Mouse (Mus musculus) erythroblast, embryonic 14.5 days (primary cell): ENCODE results near the gene Gm26657.

Source experiments
- GATA1 ChIP-seq: IDR thresholded peaks from 2 replicates; pipeline ENCODE4 v1.6.1; 2012; ENCODE audit warnings: low read length, inconsistent platforms, mixed read lengths
- TAL1 ChIP-seq: IDR thresholded peaks from 3 replicates; pipeline ENCODE4 v1.6.1; 2012; ENCODE audit warnings: low read length, inconsistent platforms, mixed read lengths

- TF ChIP-seq GATA1 (no peak), TAL1 (no peak)
Measured at GRCm38 (mm10) chr4:56740020-56740485, at the start of gene Gm26657.
